Mouse (Mus musculus): ENCODE data around the gene 5330417H12Rik.

DNA sequence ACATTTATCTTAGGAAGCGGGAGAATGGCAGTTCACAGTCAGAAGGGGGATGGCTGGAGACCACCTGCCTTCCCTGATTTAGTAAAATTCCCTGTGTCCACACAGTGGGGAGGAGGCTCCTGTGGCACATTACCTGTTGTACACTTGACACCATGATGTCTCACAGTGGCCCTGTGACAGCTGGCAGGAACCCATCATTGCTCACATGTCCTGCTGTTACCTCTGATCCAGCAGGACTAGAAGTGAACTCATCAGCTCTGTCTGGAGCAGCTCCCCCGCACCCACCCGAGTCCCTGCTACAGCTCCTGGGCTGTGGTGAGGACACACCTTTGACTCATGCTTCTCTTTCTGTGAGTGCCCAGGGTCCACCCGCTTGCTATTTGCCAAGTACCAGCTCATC lies 8.2 kb upstream of the 5330417H12Rik start:
- TF ChIP-seq POLR2A (IDR thresholded peaks at IDR 0.05; ENCODE audit: borderline replicate concordance, extremely low read depth, insufficient read depth, insufficient read length, poor library complexity, severe bottlenecking): no peak
- TF ChIP-seq CTCF (IDR thresholded peaks at IDR 0.05; ENCODE audit: borderline replicate concordance, extremely low read depth, insufficient read depth, insufficient read length): no peak
